Mouse (Mus musculus) urinary bladder, postnatal 36 days (tissue): Measurements from ENCODE around the gene Igsf9b.

Source experiments
- DNase-seq, 2 experiments: peaks; one replicate each; pipeline ENCODE4 v3.0.0; 2022; ENCODE audit warnings: low spot score in 2 of 2, mixed read lengths in 1 of 2

The Igsf9b gene

DNA sequence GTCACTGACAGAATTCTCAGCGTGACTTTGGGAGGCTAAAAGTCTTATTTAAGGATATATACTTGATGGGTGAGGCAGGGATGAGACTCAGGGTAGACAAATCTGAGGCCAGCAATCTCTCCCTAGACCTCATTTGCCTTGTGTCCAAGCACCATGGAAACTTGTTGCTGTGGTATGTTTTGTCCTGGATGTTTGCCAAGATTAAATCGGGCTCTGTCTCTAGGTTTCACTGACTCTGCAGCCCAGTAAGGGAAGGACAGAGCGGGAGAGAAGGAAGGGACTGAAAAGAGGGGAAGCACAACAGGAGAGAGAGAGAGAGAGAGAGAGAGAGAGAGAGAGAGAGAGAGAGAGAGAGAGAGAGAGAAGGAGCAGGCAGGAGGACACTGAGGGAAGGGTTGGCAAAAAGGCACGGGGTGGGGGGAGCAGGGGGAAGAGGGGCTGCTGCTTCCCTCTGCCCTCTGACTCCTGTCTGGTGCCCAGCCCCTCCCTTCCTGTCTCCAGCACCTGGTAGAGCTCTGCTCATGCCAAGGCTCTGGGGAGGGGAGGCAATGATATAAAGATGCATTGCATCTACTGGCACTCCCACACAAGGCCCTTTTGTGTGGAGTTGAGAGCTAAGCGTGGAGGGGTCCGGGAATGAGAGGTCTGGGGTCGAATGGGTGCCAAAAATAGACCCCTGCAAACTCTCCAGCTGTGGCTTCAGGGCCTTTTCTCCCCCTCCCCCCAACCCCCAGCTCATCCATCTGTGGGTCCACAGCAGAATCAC, 9.3 kb upstream of the Igsf9b start:
- DNase-seq, result no peak

GRCm38 (mm10) chr9:27294380-27294779, 4.6 kb upstream of the Igsf9b start:
- DNase-seq, result no peak

DNA sequence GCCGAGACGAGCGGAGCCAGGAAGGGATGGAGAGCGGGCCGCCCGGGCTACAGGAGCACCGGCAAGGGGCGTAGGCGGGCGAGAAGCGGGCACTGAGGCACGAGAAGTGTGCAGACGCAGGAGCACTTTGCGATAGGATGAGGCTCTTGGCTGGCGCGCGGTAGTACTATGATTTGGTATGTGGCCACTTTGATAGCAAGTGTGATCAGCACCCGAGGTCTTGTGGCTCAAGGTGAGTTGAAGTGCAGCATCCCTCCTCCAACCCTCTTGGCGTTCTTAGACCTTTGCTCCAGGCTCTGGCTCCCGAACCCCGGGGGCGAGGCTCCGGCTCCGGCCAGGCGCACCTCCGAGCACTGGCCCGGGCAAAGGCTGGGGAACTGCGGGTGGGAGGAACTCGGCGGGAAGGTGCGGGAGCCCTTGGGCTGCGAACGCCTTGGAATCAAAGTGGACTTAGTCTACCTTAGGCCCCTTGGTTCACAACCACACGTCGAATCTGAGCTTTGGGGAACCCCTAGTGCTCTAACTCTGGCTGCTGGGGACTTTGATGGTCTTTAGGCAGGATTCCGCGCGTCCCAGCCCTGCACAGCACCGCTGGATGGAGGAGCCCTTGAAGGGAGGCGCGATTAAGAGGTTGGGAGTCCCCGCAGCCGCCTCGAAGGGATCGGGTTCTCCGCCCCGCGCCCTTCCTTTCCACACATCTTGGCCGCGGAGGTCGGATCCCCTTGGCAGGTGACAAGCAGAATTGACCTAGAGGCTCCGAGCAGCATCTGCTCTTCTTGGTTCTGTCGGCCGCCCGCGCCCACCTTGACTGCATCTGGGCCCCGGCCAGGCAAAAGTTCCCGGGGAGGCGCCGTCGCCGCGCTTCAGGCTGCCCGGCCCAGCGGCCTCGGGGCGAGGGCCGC, 533 bp downstream of the Igsf9b start:
- DNase-seq, result no peak

DNA sequence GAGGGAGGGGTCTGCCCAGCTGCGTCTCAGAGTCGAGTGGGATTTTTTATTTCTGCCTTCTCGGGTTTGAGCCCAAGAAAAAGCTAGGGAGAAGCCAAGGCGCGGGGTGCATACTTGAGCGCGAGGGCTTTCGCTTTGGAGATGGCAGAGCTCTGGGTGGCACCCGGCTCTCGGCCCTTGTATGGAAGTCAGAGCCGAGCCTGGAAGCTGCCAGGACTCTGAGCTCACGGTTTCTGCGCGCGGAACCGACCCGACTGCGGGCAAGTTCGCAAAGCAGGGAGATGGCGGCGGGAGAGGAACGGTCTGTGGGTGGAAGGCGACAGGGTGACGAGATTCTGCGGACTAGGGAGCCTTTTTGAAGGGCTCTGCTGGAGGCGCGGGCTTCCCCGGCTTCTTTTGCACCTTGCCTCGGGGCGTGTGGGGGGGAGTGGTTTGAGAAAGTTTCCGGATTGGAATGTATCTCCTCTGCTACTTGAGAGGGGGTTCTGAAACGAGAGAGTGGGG, 1.2 kb downstream of the Igsf9b start:
- DNase-seq, result peak in 1 of 2 experiments; percentile 5

DNA sequence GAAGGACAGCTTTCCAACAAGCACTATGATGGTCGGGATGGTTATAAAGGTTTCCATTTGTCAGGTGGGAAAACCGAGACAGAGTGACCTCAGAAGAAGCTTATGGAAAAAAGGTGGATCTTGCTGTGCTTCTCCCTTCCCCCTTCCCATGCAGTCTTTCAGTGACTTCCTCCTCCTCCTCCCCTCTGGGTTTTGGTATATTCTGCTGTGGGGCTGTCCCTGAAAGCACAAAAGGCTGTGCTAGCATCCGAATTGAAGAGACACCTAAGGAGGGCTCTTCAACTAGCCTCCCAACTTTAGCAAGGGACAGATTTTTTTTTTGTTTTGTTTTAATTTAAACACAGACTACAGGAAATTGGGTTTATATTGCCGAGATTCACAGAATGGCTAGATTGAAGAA, 1.7 kb downstream of the Igsf9b start:
- DNase-seq, result no peak

- no peak for DNase-seq
These were observed 2.5 kb downstream of the Igsf9b start for GRCm38 (mm10) chr9:27301486-27301885.

DNA sequence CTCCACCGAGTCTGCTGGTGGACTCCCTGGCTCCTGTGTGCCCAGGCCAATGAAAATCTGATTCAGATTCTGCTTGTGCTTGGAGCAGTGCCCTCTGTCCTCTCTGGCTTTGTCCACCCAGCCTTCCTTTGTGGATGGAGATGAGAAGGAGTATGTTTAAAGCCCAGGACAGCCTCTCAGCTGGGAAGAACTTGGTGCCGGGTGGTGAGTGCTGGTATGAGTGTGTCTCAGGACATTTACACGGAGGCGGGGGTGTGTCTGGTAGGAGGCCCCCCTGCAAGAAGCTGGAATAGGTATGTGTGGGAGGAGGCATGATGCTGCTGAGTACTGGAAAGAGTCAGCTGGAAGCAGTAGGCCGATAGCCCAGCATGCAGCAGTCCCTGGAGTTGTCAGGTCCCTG, 3.3 kb downstream of the Igsf9b start:
- no peak for DNase-seq

GRCm38 (mm10) chr9:27303571-27304484, 4.8 kb downstream of the Igsf9b start:
- DNase-seq, result no peak

DNA sequence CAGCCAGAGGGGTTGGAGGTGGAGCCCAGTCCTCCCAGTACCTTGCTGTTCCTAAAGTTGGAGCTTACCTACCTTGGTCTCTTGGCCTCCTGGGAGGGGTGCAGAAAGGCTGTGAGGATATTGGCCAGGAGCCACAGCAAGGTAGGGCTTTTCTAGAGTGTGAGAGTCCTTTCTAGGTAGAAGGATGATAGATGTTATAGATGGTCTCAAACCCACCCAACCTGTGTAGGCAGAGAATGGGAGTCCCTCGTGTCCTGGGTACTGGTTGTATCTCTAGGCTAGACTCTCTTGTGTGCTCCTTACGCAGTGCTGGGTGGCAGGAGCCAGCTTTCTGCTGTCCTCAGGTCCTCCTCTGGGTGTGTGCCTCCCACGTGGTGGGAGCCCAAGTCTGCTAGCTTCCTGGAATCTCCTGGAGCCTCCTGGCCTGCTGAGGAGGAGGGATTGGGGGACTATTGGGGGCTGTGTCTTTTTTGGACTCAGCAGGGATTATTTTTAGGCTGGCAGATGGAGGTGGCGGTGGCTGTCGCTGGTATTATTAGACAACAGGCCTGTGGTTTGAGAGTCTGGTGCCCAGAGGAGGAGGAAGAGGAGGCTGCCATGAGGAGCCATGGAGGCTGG, 5.6 kb downstream of the Igsf9b start:
- DNase-seq, result no peak

DNA sequence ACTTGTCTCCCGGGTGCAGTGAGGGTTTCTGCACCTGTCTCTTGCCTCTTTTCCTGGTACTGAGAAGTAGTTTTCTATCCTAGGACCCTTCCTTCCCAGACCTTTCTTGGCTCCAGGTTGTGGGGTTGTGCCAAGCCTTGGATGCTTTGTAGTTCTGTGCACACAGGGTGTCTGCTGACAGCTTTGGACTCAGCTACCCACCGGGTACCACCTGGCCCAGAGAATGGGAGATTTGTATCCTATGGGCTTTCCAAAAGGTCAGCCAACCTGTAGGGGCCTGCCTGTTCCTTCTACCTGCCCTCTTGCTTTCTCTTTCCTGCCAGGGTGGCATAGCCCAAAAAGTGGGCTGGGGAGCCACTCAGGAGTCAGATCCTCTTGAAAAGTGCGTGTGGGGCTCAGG, 6.5 kb downstream of the Igsf9b start:
- DNase-seq, result no peak

DNA sequence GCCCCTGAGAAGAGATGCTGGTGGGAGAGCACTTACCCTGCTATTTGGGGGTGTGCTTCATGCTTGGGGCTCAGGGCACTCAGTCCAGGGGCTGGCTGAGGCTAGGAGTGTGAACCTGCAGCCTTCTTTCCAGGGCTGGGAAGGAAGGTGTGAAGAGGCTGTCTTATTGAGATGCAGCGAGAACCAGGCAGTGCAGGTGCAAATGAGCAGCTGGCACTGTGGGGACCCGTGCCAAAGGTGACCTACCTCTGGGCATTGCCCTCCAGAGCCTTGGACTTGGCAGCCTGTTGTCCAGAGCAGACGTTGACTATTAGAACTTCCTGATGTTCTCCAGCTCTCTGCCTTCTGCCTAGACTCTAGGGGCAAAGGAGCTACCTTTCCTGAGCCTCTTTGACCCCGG, 7.6 kb downstream of the Igsf9b start:
- DNase-seq, result no peak

DNA sequence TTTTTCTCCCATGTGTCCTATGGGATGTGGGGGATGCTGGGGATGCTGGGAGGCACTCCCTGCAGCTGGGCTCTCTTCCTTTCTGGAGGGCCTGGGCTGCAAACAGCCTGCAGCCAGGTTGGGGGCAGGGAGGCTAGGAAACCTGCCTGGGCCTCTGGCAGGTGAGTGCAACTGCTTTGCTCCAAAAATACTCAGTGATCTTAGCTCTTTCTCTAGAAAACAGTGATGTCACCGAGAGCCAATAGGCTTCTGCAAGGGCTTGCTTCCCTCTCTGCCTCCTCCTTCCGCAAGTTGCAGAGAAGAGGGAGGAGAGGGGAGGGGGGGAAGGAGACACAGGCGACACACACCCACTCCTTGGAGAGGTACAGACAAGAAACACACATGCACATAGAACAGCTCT, 8.3 kb downstream of the Igsf9b start:
- no peak for DNase-seq

- DNase-seq, result no peak
These were observed 9.0 kb downstream of the Igsf9b start for GRCm38 (mm10) chr9:27308045-27308444.

GRCm38 (mm10) chr9:27308561-27308960, 9.6 kb downstream of the Igsf9b start:
- no peak for DNase-seq

DNA sequence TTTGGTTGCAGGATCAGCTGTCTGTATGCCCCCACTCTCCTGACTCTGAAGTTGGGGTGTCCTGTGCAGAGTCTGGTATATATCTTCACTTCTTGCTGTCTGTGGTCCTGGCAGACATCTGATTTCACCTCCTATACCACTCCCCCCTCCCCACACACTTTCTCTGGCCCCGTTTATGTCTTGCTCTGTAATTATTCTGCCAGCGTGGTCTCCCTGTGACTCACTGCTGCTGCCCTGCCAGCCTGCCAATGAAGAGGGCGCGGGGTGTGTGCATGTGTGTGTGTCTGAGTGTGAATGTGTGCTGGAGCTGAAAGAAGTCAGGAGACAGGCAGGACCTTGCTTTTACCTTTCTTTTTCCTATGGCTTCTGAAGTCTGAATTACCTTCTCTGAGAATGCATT, 11.0 kb downstream of the Igsf9b start:
- no peak for DNase-seq

GRCm38 (mm10) chr9:27313427-27313826, 14.4 kb downstream of the Igsf9b start:
- DNase-seq, result no peak

GRCm38 (mm10) chr9:27321267-27321666, 22.3 kb downstream of the Igsf9b start:
- DNase-seq, result no peak

GRCm38 (mm10) chr9:27322277-27322676, 23.3 kb downstream of the Igsf9b start:
- DNase-seq, result no peak

DNA sequence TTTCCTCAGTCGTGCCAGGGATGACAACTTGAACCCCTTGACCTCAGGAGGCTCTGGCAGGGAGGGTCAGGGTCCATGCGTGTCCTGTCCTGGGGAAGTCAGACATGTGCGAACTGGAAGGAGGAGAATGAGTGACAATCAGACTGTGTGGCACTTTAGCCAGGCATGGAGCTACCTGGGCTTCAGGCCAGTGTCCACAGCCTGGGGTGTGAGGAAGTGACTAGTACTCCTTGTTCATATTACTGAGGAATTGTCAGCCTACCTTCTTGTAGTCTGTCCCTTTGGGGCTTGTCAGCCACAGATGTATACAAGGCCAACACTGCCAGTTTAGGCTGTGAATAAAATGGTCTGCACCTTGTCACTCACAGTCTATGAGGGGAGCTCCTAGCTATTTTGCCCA, 24.4 kb downstream of the Igsf9b start:
- no peak for DNase-seq

DNA sequence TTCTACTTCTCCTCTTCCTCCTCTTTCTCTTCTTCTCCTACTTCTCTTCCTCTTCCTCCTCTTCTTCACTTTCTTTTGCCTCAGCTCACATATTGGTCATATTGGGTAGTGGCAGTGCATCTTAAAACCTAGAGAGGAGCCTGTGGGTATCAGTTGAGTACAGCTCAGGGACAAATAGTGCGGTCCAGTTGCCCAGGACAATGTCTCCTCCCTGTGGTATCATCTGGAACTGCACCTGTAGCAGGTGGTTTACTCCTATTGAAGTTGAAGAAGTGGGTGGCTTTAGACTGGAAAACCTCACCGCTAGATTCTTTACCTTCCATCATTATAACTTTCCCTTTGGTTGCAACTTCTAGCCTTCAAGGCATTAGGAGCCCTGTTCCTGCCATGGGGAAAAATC, 26.9 kb downstream of the Igsf9b start:
- peak; percentile 22 to 42 for DNase-seq

DNA sequence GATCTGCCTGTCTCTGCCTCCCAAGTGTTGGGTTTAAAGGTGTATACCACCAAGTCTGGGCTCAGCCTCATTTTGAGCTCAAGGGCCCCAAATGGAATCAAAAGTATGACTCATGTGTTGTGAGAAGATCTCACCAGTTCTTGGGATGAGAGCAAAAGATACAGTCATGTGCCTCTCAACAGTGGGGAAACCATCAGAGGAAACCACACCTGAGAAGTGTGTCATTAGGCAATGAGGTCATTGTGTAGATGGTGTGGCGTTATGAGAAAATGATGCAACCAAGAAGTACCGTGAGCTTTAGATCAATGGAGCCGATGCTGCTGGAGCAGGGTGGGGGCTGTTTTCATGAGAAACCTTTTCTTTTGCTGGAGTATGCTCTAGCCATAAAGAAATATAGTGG, 28.6 kb downstream of the Igsf9b start:
- no peak for DNase-seq
